Mouse (Mus musculus): ENCODE measurements around the gene Galntl6. TPM values are rescaled to one million over a fixed set of nuclear protein-coding genes. Genes with fewer than 3 reads are reported as not detected.

Galntl6 gene
- polyA plus RNA-seq (2017; shearing (Covaris generic)): 0.07 TPM

DNA sequence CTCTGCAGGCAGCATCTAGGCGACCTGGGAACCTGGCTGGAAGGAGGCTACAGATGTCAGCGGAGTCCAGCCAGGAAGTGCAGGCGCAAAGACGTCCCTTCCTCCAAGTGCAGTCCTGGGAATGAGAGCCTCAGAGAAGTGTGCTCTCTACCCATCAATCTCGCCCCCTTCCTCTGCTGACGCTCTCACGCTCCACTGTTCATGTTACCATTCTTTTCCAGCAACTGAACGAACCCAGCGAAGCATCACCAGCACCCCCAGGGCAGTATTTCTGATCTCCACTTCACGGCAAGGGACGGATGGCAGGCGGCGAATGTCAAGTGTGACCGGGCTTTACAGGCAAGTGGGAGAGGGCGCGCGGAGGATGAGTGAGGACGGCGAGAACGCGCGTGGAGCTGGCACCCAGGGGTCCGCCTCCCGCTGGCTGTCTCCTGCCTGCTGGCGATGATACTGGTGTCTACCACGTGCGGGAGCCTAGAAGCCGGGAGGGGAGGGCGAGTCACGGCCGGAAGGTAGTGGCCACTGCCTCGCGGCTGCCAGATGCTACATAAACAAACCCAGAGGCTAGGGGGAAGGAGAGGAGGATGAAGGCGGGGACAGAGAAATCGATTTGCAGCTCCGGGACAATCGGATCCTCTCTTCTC lies at the start of gene Galntl6:
Gene Galntl6, minus strand, starts transcription at position 445 of the 644 bp plus-strand sequence.

DNA sequence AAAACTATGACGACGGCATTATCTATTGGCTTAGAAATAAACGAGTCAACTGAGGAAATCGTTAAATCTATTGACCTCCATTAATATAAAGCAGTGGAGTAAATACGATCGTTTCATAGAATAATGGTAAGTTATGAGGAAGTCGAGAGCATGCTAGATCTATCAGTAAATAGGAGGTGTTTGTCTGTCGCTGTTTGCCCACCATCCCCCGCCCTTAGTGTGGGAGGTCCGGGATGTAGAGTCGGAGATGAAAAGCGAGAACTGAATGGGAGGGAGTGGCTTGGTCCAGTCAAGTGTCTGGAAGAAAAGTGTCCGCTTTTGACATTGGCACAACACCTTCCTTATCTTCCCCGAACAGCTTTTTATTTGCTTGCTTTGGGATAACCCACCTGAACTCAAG lies 763 bp downstream of the Galntl6 start, which contains the start of gene BC030500:
Gene BC030500, plus strand, starts transcription at position 79 of the 400 bp plus-strand sequence.

Other genes with a start within 250 kb of the Galntl6 start
- gene BC030500, start 885 bp downstream of the Galntl6 start, polyA plus RNA-seq (2017; shearing (Covaris generic)): 0.43 TPM

All from effector memory CD4-positive, alpha-beta T cell, adult 7 months (primary cell).